Mouse (Mus musculus): ENCODE measurements around the gene Slc35c1.

- TF ChIP-seq CTCF (IDR thresholded peaks at IDR 0.05; ENCODE audit: low read depth, low read length) = no peak
- no peak for TF ChIP-seq GATA1 (IDR thresholded peaks at IDR 0.05; ENCODE audit: borderline replicate concordance, low read length)
- no peak for TF ChIP-seq GATA2 (IDR thresholded peaks at IDR 0.05; ENCODE audit: borderline replicate concordance, low read depth, low read length)
- no peak for TF ChIP-seq POLR2AphosphoS5 (IDR thresholded peaks at IDR 0.05; ENCODE audit: insufficient replicate concordance, low read depth, low read length)
Observed at GRCm38 (mm10) chr2:92494956-92495355, 34.6 kb upstream of the Slc35c1 start.
